Mouse (Mus musculus) cerebellum, adult 2 months (tissue): ENCODE data around the gene Olfr24.

ENCODE experiments used
- CTCF ChIP-seq: fragments of 200-500 bp; IDR thresholded peaks from 2 replicates; pipeline ENCODE4 v1.5.1; 2011; ENCODE audit warnings: low read depth, mild to moderate bottlenecking, control low read depth, low read length, moderate library complexity, borderline replicate concordance; ENCODE audit not compliant: insufficient read depth
- POLR2A ChIP-seq: fragments of 200-500 bp; IDR thresholded peaks from 2 replicates; pipeline ENCODE4 v1.6.1; 2011; ENCODE audit warnings: low read length, control low read depth, borderline replicate concordance; ENCODE audit not compliant: insufficient read depth

- TF ChIP-seq CTCF (no peak), POLR2A (no peak)
Observed at GRCm38 (mm10) chr9:18763896-18764295, at the start of gene Olfr24.
